Mouse (Mus musculus): ENCODE measurements at regions not wholly inside any gene's neighbourhood (a gene's known extent, or its start where the extent isn't known, plus 50 kb on each side); places are given as distances from the start of the nearest gene placed in this dataset.
A peak's percentile ranks its signal among the peaks of the same experiment; 100 is the strongest.

DNA sequence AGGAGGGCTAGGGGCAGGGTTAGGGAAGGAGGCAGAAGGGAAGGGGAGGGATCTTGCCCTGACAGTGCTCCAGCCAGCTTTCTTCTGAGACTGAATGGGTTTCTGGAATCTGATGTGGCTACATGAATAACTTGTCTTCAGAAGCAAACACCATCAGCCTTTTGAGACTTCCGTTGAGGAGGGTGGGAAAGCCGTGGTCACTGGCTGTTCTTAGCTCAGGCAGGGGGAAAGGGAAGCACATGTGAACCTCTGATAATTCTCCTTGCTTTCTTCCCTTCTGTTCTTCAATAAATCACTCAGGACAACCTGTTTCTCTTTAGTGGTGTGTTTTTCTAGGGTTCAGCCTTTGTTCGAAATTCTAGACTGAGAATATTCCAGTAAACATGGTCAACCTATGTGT lies 148.9 kb downstream of the Bcl11a start:
- DNase-seq: no peak

DNA sequence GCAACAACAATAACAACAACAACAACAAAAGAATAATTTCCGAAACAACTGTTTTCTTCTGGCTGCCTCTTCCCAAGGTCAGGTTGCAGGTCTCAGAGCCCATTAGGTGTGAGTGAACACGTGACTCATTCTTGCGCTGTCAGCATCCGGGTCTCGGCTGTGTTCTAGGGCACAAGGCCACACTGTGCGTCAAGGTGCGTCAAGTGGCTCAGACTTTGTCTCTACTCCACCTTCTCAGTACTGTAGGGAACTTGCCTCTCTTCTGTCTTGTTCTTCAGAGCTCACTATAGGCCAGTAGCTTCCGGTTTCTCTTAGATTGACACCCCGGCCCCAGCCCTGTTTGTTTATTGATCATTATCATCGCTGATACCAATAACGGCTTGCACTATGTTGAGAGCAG lies 155.5 kb downstream of the Bcl11a start:
- no peak for DNase-seq

DNA sequence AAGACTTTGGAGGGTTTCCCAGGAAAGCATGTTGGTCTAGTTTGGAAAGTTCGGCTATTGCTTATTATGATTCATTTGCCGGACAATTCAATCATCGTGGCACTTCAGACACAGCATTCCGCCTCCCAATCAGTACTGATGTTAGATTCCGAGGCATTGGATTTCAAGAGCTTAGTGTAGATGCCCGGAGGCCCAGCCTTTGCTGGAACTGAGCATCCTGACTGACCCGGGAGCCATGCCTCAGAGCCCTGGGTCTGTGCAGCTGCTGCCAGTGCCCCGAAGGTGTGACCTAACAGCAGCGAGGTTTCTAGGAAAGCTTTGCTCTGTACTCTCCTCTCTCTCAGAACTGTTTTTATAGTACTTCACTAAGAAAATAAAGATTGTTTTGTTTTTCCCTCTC lies 156.0 kb downstream of the Bcl11a start:
- DNase-seq: no peak

DNA sequence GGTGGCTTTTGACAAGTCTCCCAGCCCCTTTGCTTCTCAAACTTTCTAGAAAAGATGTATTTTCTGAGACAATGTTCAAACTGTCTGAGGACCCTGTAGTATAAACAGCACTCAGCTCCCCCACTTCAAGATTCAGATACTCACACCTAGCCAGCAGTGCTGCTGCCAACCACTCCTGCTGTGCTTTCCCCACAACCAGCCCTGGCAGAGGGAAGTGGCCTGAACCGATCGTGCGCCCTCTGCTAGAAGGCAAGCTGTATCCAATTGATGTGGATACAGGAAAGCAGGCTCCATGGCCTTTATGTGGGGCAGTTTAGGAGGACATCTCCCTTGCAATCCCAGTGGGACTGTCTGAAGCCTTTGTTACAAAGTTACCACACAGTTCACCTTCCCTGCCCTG lies 156.6 kb downstream of the Bcl11a start:
- DNase-seq: no peak

DNA sequence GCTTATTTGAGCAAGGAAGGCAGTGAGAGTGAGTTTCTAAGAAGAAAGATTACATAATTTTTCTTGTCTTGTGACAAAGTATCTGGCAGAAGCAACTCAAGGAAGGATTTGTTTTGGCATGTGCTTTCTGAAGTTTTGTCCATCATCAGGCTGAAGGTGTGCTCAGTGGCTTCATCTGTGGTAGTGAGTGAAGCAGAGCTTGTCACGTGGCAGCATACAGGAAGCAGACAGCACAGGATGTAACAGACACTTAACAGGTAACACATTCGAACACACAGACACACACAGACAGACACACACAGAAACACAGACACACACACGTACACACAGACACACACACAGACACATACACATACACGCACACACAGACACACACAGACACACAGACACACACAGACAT lies 157.5 kb downstream of the Bcl11a start:
- no peak for DNase-seq

DNA sequence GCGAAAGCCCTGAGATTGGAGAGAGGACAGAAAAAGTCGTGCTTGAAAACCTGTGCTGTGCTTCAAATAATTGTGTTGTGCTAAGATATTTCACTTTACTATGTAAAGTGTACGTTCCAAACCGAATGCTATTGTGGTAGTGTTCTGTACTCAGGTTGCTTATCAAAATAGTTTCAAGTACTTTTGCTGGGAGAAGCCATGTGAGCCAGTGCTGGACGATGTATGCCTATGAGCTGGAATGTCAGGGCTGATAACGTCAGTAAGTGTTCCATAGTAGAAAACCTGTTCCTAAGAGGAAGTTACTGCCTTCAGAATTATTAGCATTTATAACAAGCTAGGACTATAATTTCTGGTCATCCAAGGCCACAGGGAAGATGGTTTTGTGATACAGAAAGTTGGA lies 161.8 kb downstream of the Bcl11a start:
- no peak for DNase-seq

DNA sequence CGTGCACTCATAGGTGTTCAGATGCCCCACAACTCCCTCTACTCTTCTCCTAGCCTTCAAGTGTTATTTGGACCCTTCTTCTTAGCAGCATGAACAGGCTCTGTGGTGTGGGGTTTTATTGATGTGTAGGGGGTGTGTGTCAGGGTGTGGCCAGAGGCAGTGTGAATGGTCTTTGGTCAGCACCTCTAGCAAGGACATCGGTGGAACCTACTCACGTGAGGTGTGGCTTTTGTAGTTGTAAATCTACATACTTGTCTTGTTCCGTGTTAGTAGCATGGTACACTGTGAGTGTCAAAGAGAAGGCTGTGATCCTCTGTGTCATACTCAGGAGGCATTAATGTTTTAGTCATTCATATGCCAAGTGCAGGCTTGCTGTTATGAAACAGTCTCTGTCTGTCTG lies 164.2 kb downstream of the Bcl11a start:
- DNase-seq: no peak

DNA sequence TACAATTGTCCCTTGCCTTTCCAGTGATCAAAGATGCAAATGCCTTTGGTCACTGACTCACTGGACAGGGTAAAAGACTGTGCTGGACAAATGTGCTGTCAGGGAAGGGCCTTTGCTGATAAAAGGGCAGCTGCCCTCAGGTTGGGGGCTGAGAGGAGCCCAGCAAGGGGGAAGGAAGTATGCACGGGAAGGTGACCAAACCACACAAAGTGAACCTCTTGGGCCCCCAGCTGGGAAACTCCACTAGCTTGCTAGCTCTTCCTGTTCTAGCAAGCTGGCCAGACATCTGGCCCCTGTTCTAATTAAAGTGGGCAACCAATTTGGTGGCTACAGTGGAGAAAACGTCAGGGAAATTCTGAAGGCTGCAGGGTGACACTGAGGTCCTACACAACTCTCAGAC lies 165.0 kb downstream of the Bcl11a start:
- no peak for DNase-seq

DNA sequence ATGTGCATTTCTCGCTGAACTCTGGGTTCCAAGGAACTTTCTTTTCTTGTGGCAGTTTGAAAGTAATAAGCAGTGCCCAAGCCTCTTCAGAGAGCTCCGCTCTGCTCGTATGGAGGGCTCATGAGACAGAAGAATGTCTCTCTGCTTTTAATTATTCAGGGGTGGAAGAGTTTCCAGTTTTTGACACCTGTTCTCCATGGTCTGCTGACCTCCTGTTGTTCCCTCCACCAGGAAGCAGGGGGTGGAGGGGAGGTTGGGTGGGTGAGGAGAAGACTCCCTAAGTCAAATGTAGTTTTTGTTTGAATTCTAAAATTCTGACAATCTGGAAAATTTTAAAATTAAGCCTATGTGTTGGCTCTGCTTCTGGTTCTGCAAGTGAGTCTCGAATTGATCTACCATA lies 167.5 kb downstream of the Bcl11a start:
- no peak for DNase-seq

DNA sequence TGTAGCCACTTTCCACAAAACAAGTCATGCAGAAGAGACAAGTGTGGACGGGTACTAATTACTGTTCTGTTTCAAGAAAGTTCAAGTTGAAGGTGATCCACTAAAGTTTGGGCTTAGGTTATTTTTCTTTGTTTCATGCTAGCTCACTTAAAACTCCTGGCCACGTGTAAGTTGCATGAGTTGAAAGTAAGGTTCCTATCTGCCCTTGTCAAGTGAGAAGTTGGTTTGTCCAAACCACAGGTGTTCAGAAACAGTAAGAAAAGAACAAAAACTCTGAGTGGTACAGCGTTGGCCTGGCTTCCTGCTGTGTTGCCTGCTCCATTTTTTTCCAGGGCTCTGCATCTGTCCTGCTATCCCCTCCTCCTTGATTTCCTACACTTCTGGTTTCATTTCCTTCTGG lies 168.5 kb downstream of the Bcl11a start:
- DNase-seq: no peak

DNA sequence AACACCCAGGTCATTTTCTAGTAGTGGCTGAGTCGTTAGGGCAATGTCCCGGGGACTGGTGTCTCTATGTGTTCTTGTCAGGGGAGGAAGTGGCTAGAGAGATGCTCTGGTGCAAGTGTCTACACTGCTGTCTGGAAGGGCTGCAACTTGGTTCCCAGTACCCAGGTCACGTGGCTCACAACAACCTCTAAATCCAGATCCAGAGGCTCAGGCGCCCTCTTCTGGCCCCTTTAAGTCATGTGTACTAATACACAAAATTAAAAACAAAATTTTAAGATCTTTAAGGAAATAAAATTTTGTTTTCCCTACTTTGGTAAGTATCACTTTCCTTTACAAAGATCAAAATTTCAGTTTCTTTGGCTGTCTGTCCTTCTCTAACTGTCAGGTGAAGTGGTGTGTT lies 169.4 kb downstream of the Bcl11a start:
- DNase-seq: no peak

DNA sequence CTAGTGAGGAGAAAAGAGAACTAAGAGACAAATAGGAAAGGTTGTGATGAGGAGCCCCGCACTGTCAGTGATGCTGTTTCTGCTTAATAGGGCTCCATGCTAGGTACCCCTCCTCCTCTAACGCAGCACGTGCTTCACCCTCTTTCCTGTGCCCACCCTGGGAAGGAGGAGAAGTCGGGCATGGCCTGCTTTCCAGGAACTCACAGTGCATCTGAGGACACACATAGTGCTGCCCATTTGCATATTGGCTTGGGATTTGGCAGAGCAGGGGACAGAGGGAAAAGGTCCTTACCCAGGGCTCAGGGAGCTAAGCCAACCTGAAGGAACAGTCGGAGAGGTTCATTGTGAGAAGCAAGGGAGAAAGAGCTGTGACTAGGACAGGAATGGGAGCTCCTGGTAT lies 173.7 kb downstream of the Bcl11a start:
- no peak for DNase-seq

DNA sequence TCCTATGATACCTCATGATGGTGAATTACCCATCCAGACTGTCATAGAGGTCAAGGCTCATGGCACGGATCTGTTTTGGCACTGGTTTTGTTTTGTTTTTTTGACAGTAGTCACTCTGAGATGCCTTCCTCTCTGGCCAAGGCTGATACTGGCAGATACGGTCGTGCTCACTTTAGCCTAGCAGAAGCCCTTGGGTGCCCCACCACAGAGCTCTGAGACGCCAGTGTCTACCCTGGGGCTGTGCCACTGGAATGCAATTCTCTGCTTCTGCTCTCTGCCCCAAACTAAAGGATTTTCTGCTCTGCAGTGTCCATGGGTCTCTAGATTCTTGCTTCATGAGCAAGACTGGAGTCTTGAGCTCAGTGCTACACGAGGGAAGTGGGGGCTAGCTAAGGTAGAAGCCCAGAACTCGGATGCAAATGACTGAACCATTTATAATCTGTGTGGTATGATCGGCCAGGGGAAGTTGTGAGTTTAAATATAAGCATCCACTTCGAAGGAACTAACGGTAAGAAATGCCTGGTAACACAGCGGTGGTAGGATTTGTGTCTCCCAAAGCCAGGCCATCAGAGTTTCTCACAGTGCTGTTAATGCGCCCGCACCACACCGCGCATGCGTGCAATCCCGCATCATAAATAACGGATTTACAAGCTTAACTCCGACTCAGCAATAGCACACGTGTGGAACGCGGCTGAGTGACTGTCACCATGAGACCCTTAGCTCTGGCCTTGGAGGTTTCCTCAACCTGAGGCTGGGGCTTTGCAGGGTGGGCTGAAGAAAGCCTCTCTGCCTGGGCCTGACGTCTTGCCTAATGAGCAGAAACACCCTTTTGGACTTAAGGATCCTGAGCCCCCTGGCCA lies 177.6 kb downstream of the Bcl11a start:
- no peak for DNase-seq

DNA sequence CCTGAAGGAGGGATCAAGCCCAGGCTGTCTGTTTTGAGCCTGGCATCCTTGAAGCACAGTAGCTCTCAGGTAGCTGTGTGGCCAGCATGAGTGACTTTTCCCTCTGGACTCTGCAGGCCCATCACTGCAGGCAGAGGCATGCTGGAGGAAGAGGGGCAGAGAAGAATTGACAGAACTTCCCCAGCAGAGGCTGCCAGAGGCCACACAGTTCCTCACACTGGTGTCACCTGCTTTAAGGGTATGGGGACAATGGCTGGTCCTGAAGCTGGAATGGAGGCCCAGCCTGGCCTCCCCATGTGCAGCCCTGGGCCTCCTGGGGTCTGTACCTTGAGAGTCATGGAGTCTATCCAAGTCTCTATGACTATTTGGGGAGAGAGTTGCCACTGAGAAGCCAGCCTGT lies 179.9 kb downstream of the Bcl11a start:
- DNase-seq: no peak

DNA sequence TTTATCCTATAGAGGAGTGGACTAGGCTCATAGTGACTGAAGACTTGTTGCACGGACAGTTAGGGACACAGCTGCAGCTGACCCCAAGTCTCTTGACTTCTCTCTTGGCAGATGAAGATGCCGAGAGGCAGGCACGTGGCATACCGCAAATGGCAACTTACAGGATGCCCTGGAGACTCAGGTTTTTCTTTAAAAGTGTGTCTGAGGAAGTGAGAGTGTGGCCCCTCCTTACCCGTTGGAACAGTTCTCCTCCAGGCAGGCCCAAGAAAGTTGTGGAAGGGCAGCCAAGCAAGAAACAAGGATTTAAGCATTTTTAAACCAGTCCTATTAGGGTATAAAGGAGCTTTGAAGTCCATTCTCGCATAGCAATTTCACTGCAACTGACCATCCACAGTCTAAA lies 180.5 kb downstream of the Bcl11a start:
- DNase-seq: no peak

DNA sequence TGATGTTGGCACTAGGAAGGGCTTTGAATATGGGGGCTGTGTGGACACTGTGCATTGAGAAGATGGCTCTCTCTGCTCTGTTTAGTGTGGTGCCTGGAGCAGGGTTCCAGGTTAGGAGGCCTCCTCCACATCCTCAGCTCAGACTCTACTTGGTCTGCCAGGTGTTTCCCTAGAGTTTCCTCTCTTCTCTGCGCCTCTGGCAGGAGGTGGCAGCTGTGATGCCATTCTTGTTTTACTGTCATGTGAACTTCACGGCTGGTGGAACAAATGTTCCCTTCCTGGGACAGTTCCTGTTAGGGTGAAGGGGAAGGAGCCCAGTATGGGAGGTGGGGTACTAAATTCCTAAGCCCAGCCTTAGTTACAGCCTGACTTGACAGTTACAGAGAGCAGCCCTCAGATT lies 181.8 kb downstream of the Bcl11a start:
- no peak for DNase-seq

DNA sequence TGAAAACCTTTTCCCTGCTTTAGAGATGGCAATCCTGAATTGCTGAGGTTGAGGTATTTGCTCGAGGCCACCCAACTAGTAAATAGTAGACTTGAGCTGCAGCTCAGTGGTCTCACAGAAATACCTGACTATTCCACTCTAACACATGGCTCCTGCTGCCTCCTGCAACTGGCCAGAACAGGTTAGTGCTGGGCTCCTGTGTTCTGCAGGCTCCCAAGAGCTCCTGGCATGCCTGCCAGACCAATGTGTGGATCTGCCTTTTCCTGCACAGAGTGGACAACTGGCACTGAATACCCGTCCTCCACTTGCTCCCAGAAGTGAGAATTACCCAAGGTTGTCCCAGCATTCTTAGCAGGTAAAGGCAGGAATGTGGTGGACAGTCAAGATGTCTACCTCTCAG lies 191.2 kb downstream of the Bcl11a start:
- no peak for DNase-seq

DNA sequence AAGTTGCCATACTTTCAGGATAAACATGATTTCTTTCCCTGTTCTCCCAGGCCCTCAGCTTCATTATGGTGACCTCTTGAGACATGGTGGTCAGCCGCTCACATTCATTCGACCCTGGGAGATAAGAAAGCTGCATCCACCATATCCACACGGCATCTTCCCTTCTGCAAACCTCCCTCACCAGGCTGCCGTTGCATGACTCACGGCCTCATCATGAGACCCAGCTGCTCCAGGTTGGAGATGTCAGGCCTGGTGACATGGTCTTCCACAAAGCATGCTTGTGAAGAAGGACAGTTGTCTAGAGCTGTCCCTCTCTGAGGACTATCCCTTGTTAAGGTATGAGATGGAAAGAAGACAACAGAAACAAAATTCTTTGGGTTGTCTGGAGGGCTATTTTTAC lies 203.8 kb downstream of the Bcl11a start:
- DNase-seq: no peak

DNA sequence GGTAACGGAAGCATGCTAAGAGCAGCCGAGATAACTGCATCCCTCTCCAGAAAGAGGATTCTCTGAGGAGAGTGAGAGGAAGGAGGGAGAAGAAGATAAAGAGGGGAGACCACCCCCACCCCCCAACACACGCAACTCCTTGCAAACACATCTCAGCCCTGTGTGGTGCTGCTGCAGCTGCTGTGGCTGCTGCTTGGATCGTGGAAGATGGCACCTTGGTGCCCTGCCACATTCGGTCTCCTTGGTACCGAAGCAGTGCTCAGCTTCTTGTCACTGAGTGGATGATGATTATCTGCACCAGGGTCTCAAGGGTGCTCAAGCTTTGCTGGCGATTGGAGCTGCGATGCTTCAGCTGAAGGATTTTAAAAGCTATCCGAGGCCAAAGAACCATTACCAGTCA lies 204.7 kb downstream of the Bcl11a start:
- DNase-seq: no peak

DNA sequence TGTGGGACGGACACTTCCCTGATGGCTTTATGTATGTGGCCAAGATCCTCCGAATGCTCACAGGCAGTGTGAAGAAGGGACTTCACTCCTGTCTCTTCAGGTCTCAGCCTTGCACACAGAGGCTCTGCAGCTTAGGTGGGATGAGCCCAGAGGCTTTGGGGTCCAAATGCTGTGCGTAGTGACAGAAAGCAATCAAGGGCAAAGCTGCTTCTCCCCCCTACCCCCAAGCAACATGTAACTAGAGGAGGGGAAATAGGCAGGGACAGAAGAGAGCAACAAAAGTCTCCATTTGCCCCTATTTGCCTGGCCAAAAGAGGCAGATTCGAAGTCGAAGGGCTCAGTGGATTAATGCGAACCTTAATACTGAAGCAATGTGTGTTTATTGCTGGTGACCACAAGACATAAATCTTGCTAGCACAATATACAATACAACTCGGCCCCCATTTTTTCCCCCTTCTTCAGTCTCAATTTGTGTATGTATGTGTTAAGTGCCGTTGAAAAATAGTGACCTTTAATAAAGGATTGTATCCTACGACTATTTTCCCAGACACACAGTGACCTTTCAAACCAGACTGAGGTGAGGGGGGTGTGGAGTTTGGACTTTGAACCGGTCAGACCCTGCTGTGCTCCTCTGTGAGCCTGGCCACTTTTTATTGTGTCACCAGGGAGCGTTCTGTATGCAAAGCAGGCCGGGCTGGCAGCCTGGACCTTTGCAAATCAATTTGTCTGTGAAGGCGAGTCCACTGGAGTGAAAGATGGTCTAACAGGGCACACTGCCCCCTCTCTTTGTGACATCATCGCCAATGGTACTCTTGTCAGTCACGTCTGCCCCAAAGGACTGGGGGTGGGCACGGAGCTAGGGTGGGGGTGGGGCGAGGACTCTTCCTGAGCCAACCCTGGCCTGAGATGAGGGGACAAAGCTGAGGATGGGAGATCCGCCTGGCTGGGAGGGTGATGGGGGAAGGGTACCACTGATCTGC lies 208.6 kb downstream of the Bcl11a start:
- DNase-seq: peak; percentile 85

DNA sequence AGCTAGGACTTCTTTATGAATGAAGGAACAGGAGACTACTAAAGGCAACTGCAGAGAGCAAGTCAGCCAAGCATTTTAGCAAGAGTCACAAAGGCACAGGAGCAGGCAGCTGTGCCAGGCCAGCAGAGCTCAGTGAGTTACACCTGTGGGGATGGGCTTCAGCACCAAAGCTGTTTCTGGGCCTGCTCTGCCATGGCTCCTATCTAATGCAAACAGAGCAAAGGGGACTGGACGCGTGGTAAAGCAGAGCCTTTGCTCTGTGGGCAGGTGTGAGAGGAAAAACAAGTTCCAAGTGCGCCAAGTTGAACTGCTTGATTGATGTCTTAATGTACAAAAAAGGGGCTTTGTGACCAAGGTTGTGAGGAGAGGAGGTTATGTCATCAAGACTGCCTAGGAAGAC lies 215.4 kb downstream of the Bcl11a start:
- DNase-seq: no peak

DNA sequence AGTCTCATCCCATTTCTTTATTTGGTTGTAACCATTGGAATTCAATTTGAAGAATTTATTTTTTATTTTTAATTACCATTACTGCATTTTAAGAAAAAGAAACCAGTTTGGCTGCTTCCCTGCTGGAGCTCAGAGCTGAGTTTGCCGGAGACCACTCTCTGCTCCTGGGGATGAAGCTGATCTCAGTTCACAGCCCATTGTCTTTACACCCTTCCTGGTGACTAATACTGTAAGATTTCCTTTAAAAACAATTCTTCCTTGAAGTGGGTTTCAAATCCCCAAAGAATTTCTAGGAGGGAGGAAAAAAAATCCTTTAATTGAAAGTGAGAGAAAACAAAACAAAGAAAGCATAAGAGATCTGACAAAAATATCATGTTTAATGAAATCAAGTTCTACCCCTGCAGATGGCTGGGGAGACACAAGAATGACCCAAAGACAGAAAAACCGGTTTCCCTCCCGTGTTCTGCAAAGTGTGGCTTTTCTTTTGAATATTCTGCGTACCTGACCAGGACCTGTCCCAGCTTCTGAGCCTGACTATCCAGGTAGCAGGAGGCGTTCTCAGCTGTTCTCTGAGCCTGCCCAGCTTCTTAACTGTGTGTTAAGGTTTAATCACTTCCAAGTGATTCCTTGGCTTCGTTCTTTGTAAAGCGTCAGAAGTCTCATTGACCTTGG lies 216.1 kb downstream of the Bcl11a start:
- DNase-seq: no peak

DNA sequence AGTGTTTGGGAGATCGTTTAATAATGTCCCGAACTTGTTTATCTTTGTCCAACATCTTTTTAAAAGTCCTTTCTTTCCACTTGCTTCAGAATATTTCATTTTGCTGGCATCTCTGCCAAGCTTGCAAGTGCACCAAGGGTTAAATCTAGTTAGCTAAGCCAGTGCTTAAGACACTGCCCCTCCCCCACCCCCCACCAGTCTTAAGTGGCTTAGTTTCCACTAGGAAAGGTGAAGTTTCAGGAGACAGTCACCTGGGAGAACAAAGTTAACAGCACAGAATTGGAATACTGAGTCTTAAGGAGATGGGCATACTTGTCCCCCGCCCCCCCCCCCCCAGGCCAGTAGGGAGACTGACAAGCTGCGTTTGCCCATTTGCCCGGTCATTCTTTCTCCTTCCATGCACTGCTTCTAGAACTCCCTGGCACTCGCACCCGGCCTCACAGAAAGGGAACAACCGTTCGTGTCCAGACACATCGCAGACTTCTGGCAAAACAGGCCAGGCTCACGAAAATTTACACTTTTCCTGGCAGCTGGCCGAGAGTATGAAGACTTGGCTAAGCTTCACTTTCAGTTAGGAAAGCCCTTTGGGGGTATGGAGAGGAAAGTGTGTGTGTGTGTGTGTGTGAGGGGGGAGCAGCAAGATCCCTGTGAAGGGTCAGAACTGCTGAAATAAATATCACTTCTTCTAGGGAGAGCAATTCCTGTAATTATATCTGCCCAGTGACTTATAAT lies 219.2 kb downstream of the Bcl11a start:
- peak; percentile 59 for DNase-seq
